Mouse (Mus musculus): ENCODE measurements at regions not wholly inside any gene's neighbourhood (a gene's known extent, or its start where the extent isn't known, plus 50 kb on each side); places are given as distances from the start of the nearest gene placed in this dataset.
A peak's percentile ranks its signal among the peaks of the same experiment; 100 is the strongest.
"Not testable (repeated sequence)": the region's sequence is repeated elsewhere in the genome, so short reads cannot be mapped to it uniquely, and the experiment has no call there.

DNA sequence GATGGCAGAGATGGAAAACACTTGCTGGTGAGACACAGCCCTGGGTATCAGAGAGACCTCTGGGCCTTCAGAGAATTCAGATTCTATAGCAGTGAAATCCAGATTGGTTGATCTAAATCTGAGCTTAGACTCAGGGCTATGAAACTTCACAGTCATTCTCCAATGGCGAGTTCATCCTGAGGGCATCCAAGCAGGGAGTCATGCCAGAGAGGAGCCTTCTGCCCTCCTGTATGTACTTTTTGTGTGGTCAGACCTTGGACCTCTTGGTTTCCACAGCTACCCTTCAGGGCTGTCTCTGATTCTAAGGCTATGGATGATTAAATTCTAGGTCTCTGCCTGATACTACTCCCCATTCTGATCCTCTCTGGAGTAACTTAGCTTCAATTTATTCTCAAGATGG lies 122.0 kb upstream of the Mettl15 start:
- intact Hi-C loops (cut with DNase I) = no loop called here
- DNase-seq = no peak

DNA sequence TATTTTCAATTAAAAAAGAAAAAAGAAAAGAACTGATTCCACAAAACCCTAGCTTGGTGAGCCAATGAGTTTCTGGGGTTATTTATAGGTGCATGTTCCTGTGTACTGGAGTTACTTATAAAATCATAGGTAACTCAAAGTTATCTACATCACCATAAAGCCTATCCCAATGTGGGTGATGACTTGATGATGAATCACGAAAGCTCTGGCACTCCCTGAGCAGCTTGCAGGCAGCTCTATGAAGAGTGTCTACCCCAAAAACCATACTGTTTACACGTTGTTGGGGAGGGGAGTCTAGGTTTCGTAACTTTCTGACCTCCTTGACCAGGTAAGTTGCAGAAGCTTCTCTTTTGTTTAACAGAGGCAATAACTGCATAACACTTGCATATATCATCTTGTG lies 123.7 kb upstream of the Mettl15 start:
- intact Hi-C loops (cut with DNase I) = no loop called here
- DNase-seq = no peak

DNA sequence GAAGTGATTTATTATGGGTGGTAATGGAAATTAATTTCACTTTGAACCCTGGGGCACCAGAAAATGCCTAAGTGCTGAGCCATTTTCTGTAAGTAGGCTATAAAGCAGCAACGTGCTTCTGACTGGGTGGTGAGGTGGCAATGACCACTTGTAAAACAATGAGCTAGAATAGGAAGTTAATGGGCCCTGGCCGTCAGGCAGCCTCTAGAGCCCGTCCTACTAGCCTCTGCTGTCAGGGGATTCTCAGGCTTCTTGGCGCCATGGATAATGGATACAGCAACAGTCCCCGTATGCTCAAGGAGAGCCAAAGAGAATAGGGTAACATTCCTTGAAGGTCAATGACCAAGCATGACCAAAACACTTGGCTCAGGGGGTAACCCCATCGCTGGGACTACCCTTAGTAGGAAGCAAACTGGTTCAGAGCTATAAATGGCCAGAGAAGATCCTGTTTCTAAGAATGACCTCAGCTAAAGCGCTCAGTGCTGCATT lies 126.1 kb upstream of the Mettl15 start:
- DNase-seq = no peak
- intact Hi-C loops (cut with DNase I) = no loop called here

DNA sequence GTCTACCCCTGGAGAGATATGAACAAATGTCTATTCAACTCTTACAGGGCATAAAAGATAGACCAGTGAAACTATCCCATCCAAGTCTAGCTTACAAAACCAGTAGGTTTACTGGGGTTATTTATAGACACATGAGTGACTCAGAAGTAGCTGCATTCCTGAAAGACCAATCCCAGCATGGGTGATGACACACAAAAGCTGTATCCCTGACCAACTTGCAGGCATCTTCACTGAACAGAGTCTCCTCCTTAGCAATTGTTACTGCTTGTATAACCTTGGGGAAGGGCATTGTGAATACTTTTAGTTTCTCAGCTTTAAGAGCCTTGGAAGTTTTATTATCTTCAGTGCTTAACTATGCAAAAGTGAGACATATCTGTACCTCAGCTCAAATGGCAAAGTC lies 139.6 kb upstream of the Mettl15 start:
- no peak for DNase-seq
- intact Hi-C loops (cut with DNase I) = no loop called here

DNA sequence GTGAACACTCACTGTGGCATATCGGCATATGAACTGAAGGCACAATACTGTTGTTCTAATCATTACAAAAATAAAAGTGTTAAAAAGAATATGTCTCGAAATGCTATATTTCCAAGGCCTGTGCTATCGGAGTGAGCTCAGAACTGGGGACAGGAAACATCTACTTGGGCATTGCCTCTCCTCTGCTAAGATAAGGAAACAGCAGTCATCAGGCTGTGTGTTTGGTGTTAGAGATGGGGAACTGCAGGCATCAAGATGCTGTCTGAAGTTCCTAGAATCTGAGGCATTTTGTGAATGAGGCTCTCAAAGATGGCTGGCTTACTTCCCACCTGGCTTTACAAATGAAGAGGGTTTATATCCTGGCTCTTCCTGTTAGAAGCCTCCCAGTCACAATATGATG lies 150.6 kb upstream of the Mettl15 start:
- intact Hi-C loops (cut with DNase I) = no loop called here
- no peak for DNase-seq

DNA sequence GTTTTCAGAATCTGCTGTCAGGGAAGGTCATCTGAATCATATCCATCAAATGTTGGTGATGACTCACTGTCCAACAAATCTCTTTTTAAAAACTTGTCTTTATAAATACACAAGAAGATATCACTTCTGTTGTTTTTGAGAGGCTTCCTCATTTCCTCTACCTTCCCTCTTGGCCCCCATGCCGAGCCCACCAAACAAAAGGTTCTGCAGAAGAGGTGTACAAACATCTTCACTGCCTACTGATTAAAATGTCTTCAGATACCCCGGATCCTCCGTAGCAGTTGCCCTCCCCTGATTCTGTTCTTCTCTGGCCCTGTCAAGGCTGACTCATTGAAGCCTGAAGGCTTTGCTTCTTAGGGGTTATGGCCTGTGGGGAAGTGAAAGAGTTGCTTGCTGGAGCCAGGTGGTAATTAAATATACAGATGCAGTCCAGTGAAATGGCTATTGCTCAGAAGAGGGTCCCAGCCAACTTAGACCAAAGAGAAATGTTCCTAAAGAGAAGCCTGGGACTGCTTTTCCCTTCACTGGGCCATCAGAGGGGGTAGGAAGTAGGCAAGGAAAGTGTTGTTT lies 162.1 kb upstream of the Mettl15 start:
- no peak for DNase-seq
- intact Hi-C loops (cut with DNase I) = no loop called here

DNA sequence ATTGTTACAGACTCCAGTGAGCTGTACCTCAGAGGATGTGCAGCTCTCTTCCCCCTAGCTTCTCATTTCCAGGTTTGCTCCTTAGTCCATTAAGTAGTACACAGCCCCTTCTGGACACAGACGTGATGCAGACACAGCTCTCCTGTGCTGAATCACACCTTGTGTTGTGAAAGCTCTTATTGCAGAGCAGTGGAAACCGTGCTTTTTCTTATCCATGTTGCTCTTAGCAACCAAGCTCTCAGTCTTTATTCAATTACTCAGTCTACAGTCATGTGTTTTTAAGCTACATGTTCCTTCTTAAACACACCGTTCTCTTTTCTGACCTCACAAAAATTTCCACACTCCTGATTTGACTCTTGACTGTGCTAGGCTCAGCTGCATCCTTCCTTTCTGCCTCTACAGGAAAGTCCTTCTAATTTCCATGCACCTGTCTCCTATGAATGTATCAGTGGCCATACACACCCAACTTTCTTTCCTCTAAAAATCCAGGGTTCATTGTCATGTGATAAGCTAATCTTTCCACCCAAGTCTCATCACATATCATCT lies 163.0 kb upstream of the Mettl15 start:
- intact Hi-C loops (cut with DNase I) = loop anchor here (1.0 kb wide), 1 partner anchor 26 kb away; no protein-coding TSS in a partner anchor
- DNase-seq = no peak

DNA sequence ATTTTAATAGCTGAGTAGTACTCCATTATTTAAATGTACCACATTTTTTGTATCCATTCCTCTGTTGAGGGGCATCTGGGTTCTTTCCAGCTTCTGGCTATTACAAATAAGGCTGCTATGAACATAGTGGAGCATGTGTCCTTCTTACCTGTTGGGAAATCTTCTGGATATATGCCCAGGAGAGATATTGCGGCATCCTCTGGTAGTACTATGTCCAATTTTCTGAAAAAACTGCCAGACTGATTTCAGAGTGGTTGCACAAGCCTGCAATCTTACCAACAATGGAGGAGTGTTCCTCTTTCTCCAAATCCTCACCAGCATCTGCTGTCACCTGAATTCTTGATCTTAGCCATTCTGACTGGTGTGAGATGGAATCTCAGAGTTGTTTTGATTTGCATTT lies 181.7 kb upstream of the Mettl15 start:
- intact Hi-C loops (cut with DNase I) = not testable (repeated sequence)

DNA sequence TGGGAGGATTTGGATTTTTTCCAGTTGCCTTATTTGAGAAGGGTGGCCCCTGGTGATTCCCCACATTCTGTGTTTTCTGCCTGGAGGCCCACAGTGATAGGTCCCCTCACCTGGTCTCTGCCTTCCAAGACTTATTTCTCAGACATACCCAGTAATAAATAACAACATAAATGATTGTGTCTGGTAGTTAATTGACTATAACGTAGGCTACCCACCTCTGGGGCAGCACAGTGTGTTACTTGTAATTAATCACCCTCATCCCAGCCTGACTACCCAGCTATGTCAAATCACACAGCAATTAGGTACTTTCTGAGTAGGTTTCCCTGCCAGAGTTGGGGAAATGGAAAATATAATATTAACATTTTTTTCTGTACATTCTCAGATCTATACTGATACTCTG lies 190.2 kb upstream of the Bdnf start:
- intact Hi-C loops (cut with DNase I) = no loop called here
- DNase-seq = no peak

More for the DNA sequence above, 181.7 kb upstream of the Mettl15 start:
- not testable (repeated sequence) for DNase-seq

DNA sequence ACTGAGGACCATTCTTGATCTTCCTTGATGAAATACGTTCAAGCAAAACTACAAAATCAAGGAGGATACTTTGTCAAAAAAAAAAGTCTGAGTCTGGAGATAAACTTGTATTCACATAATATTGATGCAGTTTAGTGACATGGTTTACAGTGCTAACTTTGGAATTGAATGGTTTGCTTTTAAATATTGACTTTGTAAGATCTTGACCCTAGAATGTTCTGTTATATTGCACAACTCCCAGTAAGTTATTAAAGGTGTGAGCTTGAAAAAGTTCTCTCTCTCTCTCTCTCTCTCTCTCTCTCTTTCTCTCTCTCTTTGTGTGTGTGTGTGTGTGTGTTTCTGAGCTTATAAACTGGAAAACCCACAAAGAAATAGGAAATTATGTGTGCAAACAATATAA lies 186.9 kb upstream of the Bdnf start:
- intact Hi-C loops (cut with DNase I) = no loop called here
- DNase-seq = no peak

DNA sequence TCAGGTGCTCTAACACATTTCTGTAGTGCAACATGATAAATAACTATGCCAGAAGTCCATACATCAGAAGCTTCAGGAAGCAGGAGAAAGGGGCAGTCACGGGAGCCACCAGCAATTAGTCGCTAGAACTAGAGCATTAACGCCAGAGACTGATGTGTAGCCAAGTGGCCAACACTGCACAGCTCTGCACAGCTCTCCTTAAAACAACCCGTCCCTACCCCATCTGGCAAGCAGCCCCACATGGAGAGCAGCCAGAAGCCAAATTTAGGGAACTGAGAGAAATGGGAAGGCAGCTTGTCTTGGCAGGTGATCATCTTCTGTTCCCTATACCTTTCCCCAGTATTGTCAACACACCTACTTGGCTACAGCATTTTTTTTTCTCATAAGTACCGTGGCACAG lies 172.3 kb upstream of the Bdnf start:
- intact Hi-C loops (cut with DNase I) = no loop called here
- peak; percentile 54 for DNase-seq

DNA sequence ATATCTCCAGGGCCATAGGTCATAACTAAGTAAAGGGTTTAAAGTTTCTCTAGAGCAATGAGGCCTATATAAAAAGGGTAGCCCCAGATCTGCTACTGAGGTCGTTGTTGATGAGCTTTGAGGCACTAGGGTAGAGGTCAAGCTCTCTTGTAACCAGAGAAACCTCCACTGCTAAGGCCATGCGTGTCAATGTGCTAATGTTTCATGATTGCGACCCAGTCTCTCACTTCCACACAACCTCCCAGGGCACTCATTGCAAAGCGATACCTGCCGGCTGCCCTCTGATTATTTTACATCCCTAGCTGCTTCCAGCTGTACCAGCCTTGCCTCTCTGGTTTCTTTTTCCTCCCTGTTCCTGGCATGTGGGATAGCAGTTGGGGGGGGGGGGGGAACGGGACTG lies 169.6 kb upstream of the Bdnf start:
- DNase-seq = no peak
- intact Hi-C loops (cut with DNase I) = no loop called here

DNA sequence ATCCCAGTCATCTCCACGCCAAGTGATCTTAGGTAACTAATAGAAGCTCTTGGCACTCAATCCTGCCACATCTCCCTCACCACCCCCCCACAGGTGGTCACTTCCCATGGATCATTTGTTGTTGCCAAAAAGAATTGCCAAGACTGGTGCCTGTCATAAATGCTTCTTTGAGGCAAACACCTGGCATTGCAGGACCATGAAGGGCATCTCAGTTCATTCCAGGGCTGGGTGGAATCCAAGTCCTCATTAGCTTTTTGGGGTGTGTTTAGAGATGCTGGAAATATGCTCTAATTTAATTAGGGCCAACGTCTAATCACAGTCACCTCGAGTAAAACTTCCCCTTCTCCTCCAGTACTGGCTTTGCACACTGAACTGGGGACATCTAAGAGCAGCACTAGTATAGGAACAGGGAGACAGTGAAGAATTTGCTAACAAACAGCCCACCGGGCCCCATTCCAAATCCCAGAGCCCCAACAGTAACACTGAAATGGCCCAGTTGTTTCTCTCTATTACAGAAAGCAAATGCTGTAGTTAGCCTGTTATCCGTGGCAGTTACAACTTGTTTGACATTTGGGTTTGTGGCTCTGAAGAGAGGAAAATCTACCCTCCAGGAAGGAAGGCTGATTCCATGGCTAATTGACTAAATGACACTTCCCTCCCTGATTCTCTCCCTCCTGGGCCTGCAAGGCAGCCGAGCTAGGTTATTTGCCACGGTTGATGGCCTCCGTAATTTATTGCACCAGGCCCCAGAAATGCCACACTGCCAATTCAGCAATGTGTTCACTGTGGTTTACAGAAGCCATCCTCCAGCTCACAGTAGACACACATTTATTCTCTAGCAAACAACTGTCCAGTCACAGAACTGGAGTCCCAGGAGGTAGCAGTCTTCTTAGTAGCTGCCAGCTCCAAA lies 164.2 kb upstream of the Bdnf start:
- intact Hi-C loops (cut with DNase I) = no loop called here
- DNase-seq = peak; percentile 50

DNA sequence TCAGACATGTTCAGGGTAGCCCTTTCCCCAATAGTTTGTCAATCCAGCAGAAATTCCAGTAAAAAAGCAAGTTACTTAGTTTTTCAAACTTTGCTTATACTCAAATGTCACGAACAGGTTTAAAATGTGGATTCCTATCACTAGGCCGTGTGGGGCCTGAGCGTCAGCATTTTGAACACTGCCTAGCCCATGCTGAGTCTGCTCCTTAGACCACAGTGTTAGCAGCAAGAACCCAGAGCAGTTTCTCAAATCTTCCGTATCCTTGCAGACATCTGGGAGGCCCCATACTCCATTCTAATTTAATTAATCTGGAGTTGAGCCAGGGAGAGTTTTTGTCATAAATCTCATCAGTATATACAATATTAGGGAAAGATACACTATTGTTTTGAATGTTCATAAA lies 163.4 kb upstream of the Bdnf start:
- intact Hi-C loops (cut with DNase I) = no loop called here
- DNase-seq = no peak

DNA sequence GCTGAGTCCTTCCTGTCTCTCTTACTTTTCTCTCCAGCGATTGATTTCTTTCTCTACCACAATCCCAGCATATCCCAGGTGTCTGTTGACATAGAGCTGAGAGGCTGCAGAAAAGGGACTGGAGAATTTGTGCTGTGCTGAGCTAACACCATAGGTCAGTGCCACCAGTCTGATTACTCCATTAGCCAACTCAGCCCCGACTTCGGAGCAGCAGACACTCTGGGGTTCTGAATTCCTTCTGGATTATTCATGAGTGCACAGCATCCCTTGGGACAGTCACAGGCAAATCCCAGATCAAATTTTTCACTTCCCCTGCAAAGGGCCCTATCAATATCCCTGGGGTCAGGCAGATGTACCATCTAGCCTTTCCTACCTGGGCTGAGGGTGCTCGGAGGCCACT lies 155.2 kb upstream of the Bdnf start:
- intact Hi-C loops (cut with DNase I) = no loop called here
- DNase-seq = no peak

DNA sequence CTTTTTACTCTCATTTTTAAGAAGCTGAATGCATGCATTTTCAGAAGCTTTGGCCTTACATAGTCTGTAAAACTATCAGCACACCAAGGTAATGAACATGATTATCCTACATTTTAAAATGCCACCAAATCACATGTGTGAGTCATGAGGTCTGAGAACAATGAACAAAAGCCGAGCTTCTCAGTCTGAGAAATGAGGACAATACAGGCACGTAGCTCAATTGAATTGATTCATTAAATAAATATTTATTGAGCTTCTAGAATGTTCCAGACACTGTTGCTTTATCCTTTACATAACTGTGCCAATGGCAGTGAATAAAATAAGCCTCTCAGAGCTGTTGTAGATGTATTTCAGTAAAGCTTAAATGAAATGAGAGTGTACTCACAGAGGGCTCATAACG lies 154.0 kb upstream of the Bdnf start:
- DNase-seq = no peak
- intact Hi-C loops (cut with DNase I) = no loop called here

DNA sequence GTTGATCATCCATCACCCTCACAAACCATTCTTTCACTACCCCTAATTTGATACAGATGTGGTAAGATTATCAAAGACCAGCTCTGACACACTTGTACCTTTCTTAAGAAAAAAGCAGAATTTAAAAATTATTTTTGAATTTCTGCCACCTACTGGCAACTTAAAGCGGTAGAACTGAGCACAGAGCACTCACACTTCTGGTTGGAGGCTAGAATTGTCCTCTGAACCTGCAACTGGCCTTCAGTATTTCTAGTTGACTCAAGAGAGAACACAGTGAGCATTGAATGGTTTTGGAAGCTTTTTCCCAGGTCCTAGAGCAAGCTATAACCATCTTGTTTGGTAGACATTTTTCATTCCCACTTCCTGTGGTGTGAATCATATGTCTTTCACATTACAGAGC lies 135.0 kb upstream of the Bdnf start:
- no peak for DNase-seq

DNA sequence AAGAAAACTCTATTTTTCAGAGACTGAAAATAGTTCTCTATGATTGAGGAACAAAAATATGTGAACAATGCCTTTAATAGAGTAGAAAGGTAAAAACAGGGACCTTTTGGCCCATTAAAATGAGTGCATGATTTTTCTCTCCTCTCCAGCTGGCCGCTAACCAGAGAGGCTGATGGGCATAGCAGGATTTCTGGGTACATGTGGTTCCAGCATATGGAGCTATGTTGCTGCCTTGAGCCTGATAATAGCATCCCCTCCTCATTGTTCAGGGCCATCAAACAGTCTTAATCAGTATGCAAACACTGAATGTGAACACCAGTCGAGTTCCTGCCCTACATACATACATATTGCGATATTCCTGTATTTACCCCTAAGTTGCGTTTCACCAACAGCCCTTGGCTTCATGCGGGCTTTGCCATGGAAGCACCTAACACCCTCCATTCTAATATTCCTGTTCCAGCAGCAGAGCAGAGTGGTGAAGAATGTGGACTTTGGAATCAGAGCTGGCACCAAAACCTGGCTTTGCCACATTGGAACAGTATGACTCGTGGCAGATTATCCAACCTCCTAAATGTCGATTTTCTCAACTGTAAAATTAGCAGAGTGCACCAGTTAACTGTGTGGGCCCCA lies 127.9 kb upstream of the Bdnf start:
- peak; percentile 15 for DNase-seq
- intact Hi-C loops (cut with DNase I) = no loop called here

More for the DNA sequence above, 135.0 kb upstream of the Bdnf start:
- intact Hi-C loops (cut with DNase I) = no loop called here

DNA sequence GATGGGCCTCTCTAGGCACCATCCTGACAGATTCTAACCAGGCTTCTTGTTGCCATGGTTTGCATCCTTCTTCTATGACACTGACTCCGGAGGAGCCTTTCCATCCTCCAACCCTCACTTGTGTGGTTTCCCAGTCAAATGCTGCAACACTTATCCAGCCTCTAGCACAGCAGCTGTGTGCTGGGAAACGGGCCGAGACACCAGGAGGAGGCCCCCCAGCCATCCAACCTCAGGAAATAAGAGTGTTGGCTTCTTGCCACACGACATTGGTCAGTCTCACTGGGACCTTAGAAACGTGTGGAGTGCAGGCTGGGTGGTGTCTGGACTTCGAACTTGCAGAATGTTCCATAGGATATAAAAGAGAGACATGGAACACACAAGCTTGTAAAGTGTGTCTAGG lies 119.9 kb upstream of the Bdnf start:
- peak; percentile 44 for DNase-seq
- intact Hi-C loops (cut with DNase I) = no loop called here

DNA sequence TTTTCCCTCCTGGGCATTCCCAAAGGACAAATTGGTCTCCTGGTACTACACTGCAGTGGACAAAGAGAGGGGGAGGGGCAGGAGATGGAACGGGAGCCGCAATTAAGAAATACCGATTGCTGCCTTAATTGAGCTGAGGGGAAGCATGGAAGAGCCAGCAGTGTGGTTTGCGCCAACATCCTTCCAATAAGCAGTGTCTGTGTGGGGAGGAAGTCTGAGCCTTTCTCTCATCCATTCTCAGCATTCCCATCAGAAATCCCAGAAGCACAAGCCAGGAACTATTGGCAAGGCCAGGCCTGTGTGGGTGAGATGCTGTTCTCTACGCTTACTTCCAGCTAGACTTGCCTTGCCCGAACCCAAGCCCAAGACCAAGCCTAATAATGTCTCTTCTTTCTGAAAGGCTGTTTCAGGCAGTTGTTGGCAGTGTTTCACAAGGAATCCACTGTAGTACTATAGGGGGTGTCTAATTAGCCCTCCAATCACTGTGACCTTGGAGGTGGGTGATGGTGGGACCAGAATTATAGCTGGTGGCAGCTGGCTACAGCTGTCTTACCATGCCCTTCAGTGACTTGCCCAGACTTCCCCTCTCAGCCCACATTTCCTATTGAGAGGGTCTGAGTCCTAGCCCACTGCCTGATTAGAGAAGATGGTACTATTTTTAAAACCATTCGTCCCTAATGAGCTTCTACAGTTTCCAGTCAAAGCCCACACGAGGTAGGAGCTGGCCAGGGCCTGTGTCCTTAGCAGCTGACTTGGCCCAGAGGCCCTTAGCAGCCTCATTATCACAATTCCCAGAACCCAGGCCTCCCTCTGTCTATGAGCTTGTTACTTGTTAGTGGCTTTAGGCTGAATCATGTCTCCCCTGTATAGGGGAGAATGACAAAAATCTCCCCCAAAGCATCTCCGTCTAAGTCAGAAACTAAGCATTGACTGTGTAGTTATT lies 115.1 kb upstream of the Bdnf start:
- intact Hi-C loops (cut with DNase I) = no loop called here
- no peak for DNase-seq
